Mouse (Mus musculus): ENCODE measurements around the gene Fastk. TPM values are rescaled to one million over a fixed set of nuclear protein-coding genes. Genes with fewer than 3 reads are reported as not detected.
A peak's percentile ranks its signal among the peaks of the same experiment; 100 is the strongest.

The Fastk gene
- polyA plus RNA-seq, 1 experiment from 2014 or later = 164 TPM

GRCm38 (mm10) chr5:24475476-24476241, 30.6 kb upstream of the Fastk start:
- peak overlapping the region; percentile 93 for H3K4me2 ChIP-seq
- WGBS = 54% methylated on average over 6 of the region's 6 CpGs
- ATAC-seq (ENCODE audit: extremely low read depth, insufficient number of reproducible peaks, low FRiP score, low TSS enrichment) = peak; percentile 28; the same call in 1 of the 2 replicates
- H3K4me1 ChIP-seq = peaks cover 46% of the 10 kb centered on the region
- H3K27ac ChIP-seq (replicated peaks) = no peak overlapping the region
- H3K36me3 ChIP-seq = peaks cover 42% of the 10 kb centered on the region
- H3K9ac ChIP-seq = peak overlapping the region; percentile 83
- H3K27me3 ChIP-seq (replicated peaks) = peaks cover 16% of the 10 kb centered on the region
- peak overlapping the region; percentile 61 for H3K4me3 ChIP-seq
- no peaks in the 10 kb centered on the region for H3K9me3 ChIP-seq

- Histone ChIP-seq H3K27ac (replicated peaks) (0 out of 2 replicates have a peak overlapping the region, but pooled peaks have one; percentile 12), H3K4me2 (peak overlapping the region; percentile 93), H3K4me3 (peak overlapping the region; percentile 61), H3K9ac (peak overlapping the region; percentile 83), H3K9me3 (no peaks in the 10 kb centered on the region), H3K27me3 (replicated peaks) (peaks cover 16% of the 10 kb centered on the region), H3K4me1 (peaks cover 46% of the 10 kb centered on the region), H3K36me3 (peaks cover 34% of the 10 kb centered on the region)
- ATAC-seq (ENCODE audit: extremely low read depth, insufficient number of reproducible peaks, low FRiP score, low TSS enrichment) = no peak; the same call in 1 of the 2 replicates
- under 1% methylated on average over 67 of the region's 67 CpGs for WGBS
Measured at GRCm38 (mm10) chr5:24474723-24475261, 29.7 kb upstream of the Fastk start.

- Histone ChIP-seq H3K36me3 (peaks cover 28% of the 10 kb centered on the region), H3K4me1 (peaks cover 51% of the 10 kb centered on the region), H3K9me3 (no peaks in the 10 kb centered on the region), H3K4me3 (peak overlapping the region; percentile 61), H3K4me2 (peak overlapping the region; percentile 93), H3K27ac (replicated peaks) (peak overlapping the region; percentile 12; the same call in 1 of the 2 replicates), H3K9ac (peak overlapping the region; percentile 83), H3K27me3 (replicated peaks) (peaks cover 16% of the 10 kb centered on the region)
- 0 out of 2 replicates have a peak, but pooled peaks have one; percentile 7 for ATAC-seq (ENCODE audit: extremely low read depth, insufficient number of reproducible peaks, low FRiP score, low TSS enrichment)
- 2% methylated on average over 64 of the region's 77 CpGs for WGBS
Measured at GRCm38 (mm10) chr5:24474025-24474722, 29.1 kb upstream of the Fastk start.

- Histone ChIP-seq H3K9ac (peak overlapping the region; percentile 47; the same call in 1 of the 2 replicates), H3K4me3 (0 out of 2 replicates have a peak overlapping the region, but pooled peaks have one; percentile 61), H3K27ac (replicated peaks) (peak overlapping the region; percentile 36; the same call in 1 of the 2 replicates), H3K9me3 (no peaks in the 10 kb centered on the region), H3K27me3 (replicated peaks) (peaks cover 16% of the 10 kb centered on the region), H3K4me2 (peak overlapping the region; percentile 93; the same call in 1 of the 2 replicates), H3K36me3 (peaks cover 16% of the 10 kb centered on the region), H3K4me1 (peaks cover 51% of the 10 kb centered on the region)
- 28% methylated on average over 6 of the region's 7 CpGs for WGBS
- no peak for ATAC-seq (ENCODE audit: extremely low read depth, insufficient number of reproducible peaks, low FRiP score, low TSS enrichment)
Measured at GRCm38 (mm10) chr5:24472884-24473619, 28.0 kb upstream of the Fastk start.

- Histone ChIP-seq H3K27me3 (replicated peaks) (peaks cover 16% of the 10 kb centered on the region), H3K4me2 (no peak overlapping the region), H3K4me3 (no peak overlapping the region), H3K9me3 (no peaks in the 10 kb centered on the region), H3K9ac (no peak overlapping the region), H3K27ac (replicated peaks) (no peak overlapping the region), H3K4me1 (peaks cover 59% of the 10 kb centered on the region), H3K36me3 (no peaks in the 10 kb centered on the region)
- no peak for ATAC-seq (ENCODE audit: extremely low read depth, insufficient number of reproducible peaks, low FRiP score, low TSS enrichment)
- WGBS = 10% methylated on average over 5 of the region's 5 CpGs
Measured at GRCm38 (mm10) chr5:24470600-24470999, 25.5 kb upstream of the Fastk start.

- Histone ChIP-seq H3K9ac (0 out of 2 replicates have a peak overlapping the region, but pooled peaks have one; percentile 26), H3K27ac (replicated peaks) (no peak overlapping the region), H3K4me2 (no peak overlapping the region), H3K4me1 (peaks cover 27% of the 10 kb centered on the region), H3K9me3 (no peaks in the 10 kb centered on the region), H3K27me3 (replicated peaks) (no peaks in the 10 kb centered on the region; the same call in 1 of the 2 replicates), H3K36me3 (peaks cover under 1% of the 10 kb centered on the region), H3K4me3 (no peak overlapping the region)
- 56% methylated on average over 12 of the region's 12 CpGs for WGBS
- ATAC-seq (ENCODE audit: extremely low read depth, insufficient number of reproducible peaks, low FRiP score, low TSS enrichment) = no peak
Measured at GRCm38 (mm10) chr5:24466762-24467161, 21.7 kb upstream of the Fastk start.

GRCm38 (mm10) chr5:24455613-24456012, 10.5 kb upstream of the Fastk start:
- H3K4me1 ChIP-seq = peaks cover 46% of the 10 kb centered on the region
- peaks cover 25% of the 10 kb centered on the region for H3K36me3 ChIP-seq
- H3K4me3 ChIP-seq = 0 out of 2 replicates have a peak overlapping the region, but pooled peaks have one; percentile 8
- H3K4me2 ChIP-seq = peak overlapping the region; percentile 98
- 63% methylated on average over 7 of the region's 7 CpGs for WGBS
- no peaks in the 10 kb centered on the region for H3K9me3 ChIP-seq
- H3K27me3 ChIP-seq (replicated peaks) = no peaks in the 10 kb centered on the region
- H3K9ac ChIP-seq = peak overlapping the region; percentile 60; the same call in 1 of the 2 replicates
- H3K27ac ChIP-seq (replicated peaks) = peak overlapping the region; percentile 71
- ATAC-seq (ENCODE audit: extremely low read depth, insufficient number of reproducible peaks, low FRiP score, low TSS enrichment) = no peak

- H3K36me3 ChIP-seq = peaks cover 21% of the 10 kb centered on the region
- peaks cover 46% of the 10 kb centered on the region for H3K4me1 ChIP-seq
- no peaks in the 10 kb centered on the region for H3K9me3 ChIP-seq
- WGBS = 61% methylated on average over 3 of the region's 3 CpGs
- H3K4me2 ChIP-seq = peak overlapping the region; percentile 98
- peak overlapping the region; percentile 34 for H3K9ac ChIP-seq
- no peak for ATAC-seq (ENCODE audit: extremely low read depth, insufficient number of reproducible peaks, low FRiP score, low TSS enrichment)
- no peaks in the 10 kb centered on the region; the same call in 1 of the 2 replicates for H3K27me3 ChIP-seq (replicated peaks)
- peak overlapping the region; percentile 71 for H3K27ac ChIP-seq (replicated peaks)
- 0 out of 2 replicates have a peak overlapping the region, but pooled peaks have one; percentile 8 for H3K4me3 ChIP-seq
Measured at GRCm38 (mm10) chr5:24455076-24455475, 10.0 kb upstream of the Fastk start.

GRCm38 (mm10) chr5:24453985-24454303, 8.9 kb upstream of the Fastk start:
- H3K4me1 ChIP-seq = peaks cover 46% of the 10 kb centered on the region
- peak overlapping the region; percentile 98 for H3K4me2 ChIP-seq
- ATAC-seq (ENCODE audit: extremely low read depth, insufficient number of reproducible peaks, low FRiP score, low TSS enrichment) = no peak
- WGBS = 46% methylated on average over 2 of the region's 2 CpGs
- H3K9ac ChIP-seq = peak overlapping the region; percentile 99
- no peaks in the 10 kb centered on the region for H3K9me3 ChIP-seq
- H3K4me3 ChIP-seq = peak overlapping the region; percentile 90
- H3K27me3 ChIP-seq (replicated peaks) = peaks cover under 1% of the 10 kb centered on the region; the same call in 1 of the 2 replicates
- H3K27ac ChIP-seq (replicated peaks) = no peak overlapping the region; the same call in 1 of the 2 replicates
- H3K36me3 ChIP-seq = peaks cover 17% of the 10 kb centered on the region

GRCm38 (mm10) chr5:24453283-24453984, 8.3 kb upstream of the Fastk start:
- peaks cover 5% of the 10 kb centered on the region; the same call in 1 of the 2 replicates for H3K27me3 ChIP-seq (replicated peaks)
- peaks cover 11% of the 10 kb centered on the region for H3K36me3 ChIP-seq
- peak overlapping the region; percentile 99 for H3K9ac ChIP-seq
- peak overlapping the region; percentile 90 for H3K4me3 ChIP-seq
- peaks cover 46% of the 10 kb centered on the region for H3K4me1 ChIP-seq
- H3K4me2 ChIP-seq = peak overlapping the region; percentile 98
- 25% methylated on average over 5 of the region's 5 CpGs for WGBS
- no peak for ATAC-seq (ENCODE audit: extremely low read depth, insufficient number of reproducible peaks, low FRiP score, low TSS enrichment)
- H3K27ac ChIP-seq (replicated peaks) = peak overlapping the region; percentile 91
- H3K9me3 ChIP-seq = no peaks in the 10 kb centered on the region

All from heart, embryonic 13.5 days (tissue).